Mouse (Mus musculus): ENCODE measurements around the gene Rasgrf2.

The Rasgrf2 gene

DNA sequence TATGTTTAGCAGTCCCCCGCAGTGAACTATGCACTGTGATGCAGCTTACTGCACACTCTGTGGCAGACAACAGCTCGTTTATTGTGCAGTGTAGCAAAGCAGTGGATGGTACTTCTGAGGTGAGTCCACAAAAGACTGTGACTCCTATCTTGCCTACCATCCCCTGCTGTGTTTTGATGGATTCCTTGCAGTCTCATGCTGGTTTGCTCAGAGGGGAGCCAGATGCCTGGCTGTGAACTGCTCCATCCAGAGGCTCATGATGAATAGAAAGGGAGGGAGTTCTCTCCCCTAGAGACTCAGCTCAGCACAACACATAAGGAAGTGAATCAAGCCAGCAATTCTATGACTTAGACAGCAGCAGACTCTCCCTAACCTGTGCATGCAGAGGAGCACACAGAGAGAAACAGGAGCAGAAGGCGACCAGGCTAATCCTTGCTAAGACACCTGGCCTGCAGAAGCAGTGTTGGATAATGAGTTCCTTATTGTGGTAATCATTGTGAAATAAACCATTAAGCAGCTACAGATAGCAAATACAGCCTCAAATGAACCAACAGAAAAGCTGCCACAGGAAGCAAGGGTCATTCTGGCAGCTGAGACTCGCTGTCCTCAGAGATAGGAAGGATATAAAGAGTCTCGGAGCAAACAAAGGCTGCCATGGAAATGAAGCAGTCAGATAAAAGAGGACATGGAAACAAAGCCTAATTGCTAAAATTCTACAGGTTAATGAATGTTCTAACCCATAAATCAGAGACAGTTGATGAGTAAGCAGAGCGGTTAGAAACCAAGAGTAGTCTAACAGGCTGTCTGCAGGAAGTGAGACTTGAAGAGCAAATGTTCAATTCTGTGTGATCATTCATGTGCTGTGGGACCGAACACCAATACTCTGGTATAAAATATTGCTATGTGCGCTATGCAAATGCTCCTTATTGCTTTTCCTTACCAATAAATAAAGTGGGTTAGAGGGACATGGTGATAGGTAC, 89.6 kb downstream of the Rasgrf2 start:
- in situ Hi-C loops (cut with MboI) = no loop called here

DNA sequence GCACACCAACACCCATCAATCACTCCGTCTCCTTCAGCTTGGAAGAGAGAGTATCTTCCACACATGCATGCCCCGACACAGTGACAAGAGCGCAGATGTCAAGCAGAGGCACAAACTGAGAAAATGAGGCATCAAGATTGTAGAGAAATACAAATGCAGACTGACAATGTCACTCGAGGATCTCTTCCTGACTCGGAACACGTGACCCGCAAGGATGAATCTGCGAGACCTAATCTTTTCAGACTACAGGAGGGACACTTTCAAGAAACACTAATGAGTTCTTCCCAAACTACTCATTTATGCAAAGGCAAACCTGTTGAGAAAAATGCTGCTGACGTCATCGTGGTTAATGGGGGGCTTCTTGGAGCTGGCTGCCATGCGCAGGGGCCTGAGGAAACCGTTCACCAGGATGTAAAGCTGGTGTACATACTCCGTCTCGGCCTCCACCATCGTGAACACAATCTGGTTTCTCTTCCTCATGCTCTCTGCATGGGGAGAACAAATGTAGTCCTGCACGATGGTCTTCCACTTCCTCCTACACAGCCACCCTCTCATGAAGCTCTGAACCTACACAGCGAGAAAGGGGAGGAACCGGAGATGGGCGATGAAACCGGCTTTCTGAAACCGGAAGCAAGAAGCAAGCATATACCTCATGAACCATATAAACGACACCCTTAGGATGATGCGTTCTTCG, 100.9 kb downstream of the Rasgrf2 start:
- in situ Hi-C loops (cut with MboI) = no loop called here

DNA sequence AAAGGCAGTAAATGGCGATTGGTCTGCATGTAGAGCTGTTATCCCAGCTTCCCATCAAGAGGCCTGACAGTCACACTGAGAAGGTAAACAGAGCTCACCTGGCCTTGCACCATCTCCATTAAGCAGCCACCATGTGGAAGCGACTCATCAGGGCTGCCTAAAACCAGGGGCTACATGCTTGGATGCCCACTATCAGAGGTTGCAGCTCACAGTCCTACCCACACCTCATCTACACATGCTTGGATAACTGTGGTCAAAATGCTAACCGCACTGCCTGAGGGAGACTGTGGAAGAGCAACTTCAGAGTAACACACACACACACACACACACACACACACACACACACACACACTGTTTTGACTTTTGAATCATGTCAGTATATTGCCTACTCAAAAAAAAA, 101.8 kb downstream of the Rasgrf2 start:
- in situ Hi-C loops (cut with MboI) = no loop called here

DNA sequence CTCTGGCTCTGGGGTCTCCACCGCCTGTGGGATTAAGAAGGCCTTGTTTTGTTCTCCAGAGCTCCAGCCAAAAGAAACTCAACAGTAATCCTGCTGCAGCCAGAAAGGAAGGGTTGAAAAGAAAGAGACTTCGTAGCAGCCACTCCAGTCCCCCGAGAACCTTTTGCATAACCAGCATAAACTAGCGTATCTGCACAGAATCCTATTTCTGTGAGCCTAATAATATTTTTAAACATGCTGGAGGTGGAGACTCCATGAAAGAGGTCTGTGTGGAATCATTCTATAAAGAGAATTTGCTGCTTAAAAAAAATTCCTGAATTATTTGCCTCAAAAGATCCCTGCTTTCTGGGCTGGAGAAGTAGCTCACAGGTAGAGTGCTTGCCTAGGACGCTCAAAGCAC, 103.5 kb downstream of the Rasgrf2 start:
- in situ Hi-C loops (cut with MboI) = no loop called here

DNA sequence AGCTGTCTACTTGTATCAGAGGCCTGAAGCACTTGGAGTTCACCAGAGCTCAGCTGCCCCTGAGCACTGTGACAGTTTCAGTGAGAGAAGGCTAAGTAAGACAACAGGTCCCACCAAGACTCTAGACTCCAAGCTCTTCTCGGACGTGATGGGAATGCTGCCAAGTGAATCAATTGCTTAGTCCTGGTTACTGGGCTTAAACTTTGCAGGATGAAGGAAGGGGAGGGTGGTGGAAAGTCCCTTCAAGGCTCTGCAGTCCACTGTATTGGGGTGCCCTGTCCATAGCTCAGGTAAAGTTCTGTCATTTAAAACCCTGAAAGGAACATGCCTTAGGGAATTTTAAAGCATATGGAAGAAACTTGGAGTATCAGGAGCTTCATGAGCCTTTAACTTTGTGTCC, 104.8 kb downstream of the Rasgrf2 start:
- in situ Hi-C loops (cut with MboI) = no loop called here

DNA sequence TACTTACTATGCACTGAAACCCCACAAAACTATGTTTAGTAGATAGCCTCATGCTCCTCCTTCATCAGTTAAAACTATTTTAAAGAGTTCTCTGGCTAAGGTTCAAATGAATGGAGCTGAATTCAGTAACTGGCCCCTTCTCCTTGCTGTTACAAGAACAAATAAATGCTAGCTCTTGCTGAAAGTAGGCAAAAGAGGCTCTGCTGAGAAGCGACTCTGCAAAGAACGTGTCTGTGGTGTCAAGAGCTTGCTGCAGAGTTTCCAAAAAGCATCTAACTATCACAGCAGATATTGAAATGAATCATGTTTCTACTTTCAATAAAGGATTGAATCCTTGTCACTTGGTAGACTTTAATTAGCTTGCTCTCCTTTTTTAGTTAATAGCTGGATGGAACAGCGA, 106.3 kb downstream of the Rasgrf2 start:
- in situ Hi-C loops (cut with MboI) = no loop called here

DNA sequence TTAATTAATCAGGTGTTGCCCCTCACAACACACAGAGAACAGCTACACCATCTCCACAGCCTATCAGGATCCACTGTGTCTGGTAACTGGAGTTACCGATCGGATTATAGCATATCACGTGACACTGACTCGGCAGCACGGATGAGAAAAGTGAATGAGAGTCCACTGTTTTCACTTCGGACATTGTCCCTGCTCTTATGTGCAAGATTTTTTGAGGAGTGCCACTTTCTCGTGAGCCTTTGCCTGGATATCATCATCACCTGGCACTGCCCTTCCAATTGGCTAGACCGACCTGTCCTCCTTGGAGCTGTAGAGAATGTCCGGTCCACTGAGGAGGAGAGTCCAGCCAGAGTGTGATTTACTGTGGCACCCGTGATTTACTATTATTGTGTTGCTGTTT, 109.3 kb downstream of the Rasgrf2 start:
- in situ Hi-C loops (cut with MboI) = no loop called here

DNA sequence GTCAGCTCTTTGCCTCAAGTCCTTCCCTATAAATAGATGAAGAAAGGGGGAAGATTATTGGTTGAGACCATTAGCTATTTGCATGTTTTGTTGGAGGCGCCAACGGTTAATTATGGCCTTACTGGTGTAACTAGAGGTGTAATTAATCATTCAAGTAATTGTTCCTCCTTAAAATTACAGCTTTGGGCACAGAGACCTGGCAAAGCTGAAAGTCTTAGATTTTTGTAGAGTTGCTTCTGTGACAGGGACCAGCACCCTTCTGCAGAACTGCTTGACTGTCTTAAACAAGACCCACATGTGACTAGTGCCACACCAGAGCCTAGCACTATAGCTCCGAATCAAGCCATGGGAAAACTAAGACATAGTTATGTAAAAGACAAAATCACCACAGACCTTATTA, 134.5 kb downstream of the Rasgrf2 start:
- in situ Hi-C loops (cut with MboI) = no loop called here

DNA sequence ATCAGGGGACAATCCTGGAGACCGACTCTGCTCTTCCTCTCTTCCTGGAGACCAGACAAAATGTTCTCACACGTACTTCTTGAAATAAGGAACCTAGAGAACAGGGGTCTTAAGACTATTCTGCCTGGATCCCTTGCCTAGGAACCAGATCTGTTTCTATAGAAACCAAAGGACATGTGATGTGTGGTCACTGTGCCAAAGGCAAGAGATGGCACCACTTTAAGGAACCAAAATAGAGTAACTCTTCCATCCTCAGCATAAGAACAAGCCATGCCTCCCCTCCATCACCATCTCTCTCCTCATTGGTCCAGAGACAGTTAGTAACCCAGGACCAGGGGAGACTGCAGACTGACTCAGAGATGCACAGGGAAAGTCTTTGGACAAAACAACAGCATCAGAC, 140.0 kb downstream of the Rasgrf2 start:
- in situ Hi-C loops (cut with MboI) = no loop called here

DNA sequence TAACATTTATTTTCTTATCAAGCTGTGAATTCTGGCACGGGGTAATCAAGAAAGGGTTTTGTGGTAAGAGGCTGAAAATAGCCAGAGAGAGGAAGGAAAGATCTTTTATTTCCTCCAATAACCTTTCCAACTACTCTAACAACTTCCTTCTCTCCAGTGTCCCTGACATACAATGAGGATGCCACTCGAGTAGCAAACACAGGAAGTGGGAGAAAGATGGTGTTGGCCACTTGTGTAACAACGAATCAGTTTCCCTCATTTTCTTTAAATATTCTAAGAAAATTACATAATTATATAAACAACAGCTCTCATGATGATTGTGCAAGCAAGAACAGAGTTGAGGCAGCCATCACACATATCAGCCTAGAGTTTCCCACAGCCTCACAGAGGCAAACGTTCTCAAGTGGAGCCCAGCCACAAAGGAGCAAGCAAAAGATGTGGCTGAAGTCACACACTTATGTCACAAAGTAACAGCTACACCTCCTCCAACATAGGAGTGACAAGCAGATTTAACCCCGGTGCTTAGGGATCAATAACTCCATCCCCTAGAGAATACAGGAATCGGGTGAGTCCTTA, 140.7 kb downstream of the Rasgrf2 start:
- in situ Hi-C loops (cut with MboI) = no loop called here

DNA sequence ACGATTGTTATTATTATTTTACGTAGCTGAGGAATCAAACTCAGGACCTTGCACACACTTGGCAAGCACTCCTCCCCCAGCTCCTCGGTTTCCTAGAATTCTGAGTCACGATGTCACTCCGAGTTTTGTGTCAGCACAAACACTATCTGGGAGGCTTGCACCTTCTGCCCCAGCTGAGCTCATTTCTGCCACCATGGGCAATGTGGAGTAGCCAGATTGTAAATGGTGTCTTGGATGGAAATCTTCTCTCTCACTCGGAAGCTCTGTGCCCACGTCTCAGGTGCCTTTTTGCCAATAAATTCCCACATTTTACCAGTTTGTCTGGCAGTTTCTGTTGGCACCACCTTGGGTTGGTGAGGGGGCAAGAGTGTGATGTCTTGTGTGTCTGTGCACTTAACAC, 143.1 kb downstream of the Rasgrf2 start:
- in situ Hi-C loops (cut with MboI) = no loop called here

DNA sequence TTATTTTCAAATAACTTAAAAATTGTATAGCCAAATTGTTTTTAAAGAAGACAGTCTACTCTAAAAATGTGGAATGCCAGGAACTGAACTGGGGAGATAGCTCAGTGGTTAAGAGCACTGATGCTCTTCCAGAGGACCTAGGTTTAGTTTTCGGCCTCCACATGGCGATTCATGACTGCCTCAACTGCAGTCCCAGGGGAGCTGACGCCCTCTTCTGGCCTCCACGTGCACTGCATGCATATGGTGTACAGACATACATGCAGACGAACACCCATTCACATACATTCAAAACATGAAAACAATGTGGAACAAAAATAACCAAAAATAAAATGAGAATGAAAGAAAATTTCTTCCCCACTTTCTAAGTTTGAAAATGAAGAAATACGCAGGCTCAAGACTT, 144.5 kb downstream of the Rasgrf2 start:
- in situ Hi-C loops (cut with MboI) = no loop called here

DNA sequence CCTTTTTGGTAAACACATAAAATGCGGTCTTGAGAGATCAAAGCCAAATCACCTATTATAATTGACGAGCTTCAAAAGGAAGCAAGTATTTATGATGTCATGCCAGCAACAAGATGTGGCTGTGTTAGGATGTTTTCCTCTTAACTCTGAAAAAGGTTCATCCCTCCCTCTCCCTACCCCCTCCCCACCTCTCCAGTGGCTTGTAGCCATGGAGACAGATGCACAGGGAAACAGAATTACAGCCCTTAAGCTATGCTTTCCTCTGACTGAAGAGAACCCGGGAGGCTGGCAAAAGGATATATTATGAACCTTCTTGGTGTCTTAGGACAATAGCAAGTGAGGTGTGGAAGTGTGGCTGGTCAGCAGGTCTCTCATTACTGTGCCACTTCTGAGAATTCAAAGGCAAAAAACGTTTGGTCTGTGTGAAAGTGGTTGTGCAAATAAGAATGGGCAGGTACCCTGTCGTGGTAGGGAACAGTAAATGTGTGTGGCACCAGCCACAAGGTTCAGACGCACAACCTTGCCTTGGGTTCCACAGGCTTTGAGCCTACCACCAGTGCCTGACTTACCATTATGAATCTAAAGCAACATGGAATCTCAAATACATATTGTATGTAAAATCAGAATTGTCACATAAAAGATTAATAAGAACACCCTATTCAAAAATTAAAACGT, 145.4 kb downstream of the Rasgrf2 start:
- in situ Hi-C loops (cut with MboI) = no loop called here

DNA sequence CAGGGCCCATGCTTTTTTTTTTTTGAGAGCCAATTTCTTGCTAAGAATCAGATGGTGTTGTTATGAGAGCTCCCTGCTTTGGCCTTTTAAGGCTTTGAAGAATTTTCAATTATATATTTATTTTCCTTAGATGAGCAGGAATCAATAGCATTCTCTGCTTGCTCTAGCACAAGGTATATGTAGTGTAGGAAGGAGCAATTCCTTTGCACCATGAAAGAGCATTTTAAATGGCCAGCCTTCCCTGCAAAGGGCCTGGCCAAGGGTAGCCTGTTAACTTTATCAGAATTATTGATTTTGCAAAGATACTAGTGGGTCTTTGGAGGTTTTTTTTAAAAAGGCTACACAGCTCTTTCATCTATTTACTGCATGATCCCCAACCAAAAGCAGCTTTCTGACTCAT, 146.4 kb downstream of the Rasgrf2 start:
- in situ Hi-C loops (cut with MboI) = no loop called here

DNA sequence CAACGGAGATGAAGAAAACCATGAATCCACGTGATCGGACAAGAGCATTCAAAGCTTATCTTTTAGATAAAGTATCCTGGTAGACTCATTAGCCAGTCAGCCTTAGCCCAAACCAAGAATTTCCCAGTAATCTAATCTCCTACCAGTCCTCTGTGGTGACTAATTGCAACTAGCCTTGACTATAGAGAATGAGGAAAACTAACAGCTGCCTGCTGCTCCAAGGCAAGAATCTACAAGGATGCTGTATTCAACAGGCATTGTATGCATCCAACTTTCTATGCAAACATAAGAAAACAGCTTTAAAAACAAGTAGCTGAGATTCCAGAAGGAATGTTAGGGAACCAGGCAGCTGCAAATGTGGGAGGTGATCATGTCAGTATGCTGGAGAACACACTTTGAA, 149.4 kb downstream of the Rasgrf2 start:
- in situ Hi-C loops (cut with MboI) = no loop called here

DNA sequence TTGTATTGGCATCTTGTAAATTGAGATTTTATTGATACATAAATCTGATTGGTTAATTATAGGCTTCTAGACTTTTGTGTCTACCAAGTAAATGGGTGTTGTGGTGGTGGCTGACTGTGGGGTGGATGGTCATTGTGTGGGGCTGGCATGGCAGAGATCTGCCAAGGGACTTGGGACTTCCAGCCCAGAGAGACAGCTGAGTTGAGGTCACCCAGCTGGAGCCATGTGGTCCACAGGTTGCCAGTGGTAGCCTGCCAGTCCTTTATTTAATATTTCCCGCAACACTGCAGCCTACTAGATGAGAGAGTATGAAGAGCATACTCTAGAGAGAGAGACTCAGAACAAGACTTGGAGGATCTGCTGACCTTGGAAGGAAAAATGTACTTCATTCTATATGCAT, 150.0 kb downstream of the Rasgrf2 start:
- in situ Hi-C loops (cut with MboI) = no loop called here

DNA sequence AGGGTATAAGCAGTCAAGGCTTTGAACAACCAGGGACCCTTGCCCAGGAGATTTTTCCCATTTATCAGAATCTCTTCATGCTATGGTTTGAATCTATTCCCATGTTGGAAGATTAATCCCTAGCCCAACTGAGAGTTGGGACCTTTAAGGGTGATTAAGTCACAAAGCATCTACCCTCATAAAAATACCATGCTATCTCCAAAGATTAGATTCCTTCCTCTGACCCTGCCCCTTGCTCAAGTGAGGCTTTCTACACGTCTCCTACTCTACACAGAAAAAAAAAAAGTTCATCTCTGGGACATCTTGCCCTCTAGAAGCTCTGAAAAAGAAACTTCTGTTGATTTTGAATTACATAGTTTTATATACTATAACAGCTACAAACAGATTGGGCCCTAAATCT, 154.5 kb downstream of the Rasgrf2 start:
- in situ Hi-C loops (cut with MboI) = no loop called here

DNA sequence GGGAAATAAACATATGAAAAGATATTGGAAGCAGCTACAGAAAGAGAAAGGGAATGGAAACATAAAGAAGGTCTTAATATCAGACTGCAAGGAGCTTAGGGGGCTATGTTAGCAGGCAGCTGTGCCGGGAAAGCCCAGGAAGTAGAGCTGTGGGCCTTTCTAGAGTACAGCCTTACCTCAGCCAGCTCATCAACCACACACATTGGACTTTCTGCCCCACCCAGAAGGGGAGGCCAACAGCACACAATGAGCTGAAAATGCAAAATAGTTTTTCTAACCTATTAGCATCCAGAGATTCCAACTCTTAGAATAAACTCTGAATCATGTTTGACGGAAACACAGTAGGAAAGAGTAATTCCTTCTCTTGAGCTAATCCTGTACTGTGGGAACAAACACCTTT, 154.9 kb downstream of the Rasgrf2 start:
- in situ Hi-C loops (cut with MboI) = no loop called here

DNA sequence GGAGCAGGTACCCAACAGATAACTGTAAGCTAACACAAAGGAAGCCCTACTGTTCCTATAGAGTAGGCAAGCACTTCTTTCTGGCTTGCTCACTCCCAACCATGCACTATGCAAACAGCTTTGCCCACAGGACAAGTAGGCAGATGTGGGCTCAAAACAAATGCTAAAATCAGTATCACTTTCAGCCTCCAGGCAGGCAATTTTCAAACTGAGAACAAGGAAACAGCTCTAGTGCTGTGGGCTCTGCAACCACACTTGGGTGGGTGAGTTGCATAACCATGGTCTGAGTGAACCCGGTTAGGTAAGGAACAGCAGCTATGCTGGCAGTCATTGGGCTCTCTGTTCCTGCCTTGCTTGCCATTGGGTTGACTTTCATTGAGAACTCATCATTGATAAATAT, 157.3 kb downstream of the Rasgrf2 start:
- in situ Hi-C loops (cut with MboI) = no loop called here

DNA sequence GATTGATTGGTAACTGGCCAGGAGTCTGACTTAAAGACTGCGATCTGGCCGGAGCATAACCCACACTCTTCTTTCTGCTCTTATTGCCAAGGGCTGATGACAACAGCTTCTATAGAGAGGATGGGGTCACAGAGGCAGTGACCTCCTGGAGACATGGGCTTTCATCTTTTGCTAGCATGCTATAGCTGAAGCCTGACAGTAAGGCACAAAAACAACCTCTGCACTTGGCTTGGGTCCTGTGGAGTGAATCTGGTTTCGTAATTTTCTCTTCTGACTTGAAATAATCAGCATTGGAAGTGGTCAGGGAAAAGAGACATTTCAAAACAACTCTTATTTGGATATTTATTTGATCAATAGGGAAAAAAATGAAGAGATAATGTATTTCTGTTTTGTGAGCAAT, 160.2 kb downstream of the Rasgrf2 start:
- in situ Hi-C loops (cut with MboI) = no loop called here

DNA sequence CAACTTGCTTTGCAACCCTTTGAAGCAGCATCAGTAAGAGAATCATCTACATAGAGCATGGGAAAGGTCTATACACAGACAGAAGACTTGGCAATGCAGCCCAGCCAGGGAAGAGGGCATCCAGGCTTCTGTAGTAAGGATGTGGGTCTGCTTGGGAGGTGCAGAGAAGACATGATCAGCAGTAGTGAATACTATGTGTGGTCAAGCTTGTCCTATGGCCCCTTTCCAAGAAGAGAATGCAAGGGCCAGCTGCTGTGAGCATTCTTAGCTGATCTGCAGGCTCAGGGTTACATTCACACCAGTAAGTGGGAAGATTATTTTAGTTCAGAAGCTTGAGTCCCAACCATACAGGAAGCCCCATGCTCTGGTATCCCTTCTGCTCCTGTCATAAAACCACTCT, 175.0 kb downstream of the Rasgrf2 start:
- in situ Hi-C loops (cut with MboI) = no loop called here

DNA sequence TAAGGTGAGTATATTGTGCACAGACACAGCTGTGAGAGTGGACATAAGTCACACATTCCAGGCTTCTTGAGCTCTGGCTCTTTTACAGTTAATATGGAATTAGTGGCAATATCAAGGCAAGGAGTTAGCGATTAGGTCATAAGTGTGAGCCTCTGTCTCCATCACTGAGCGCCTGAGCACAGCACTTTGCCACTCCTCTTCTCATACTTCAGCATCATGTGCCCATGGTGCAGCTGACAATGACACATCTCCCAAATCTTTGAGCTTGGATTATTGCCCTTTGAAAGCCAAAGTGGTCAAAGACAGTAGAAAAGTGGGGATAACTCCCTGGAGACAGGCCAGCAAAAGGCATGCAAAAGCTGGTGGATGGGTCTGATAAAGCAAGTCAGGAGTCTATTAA, 175.8 kb downstream of the Rasgrf2 start:
- in situ Hi-C loops (cut with MboI) = no loop called here

All from mature B cell (primary cell).